Mouse (Mus musculus) mammary gland, adult 2 months (tissue): ENCODE data around the gene Tsfm. TPM values are rescaled to one million over a fixed set of nuclear protein-coding genes. Genes with fewer than 3 reads are reported as not detected.

Experiments
- polyA plus RNA-seq: library from polyadenylated mRNA; depleted of rRNA; stranded (reverse); fragments of >200 nt; gene quantifications from 2 replicates; pipeline ENCODE4 v1.2.3, GENCODE M21; 2012; ENCODE audit warnings: low replicate concordance; rRNA removed

Tsfm gene
- 25.4 and 47.4 TPM in 2 replicates for polyA plus RNA-seq

DNA sequence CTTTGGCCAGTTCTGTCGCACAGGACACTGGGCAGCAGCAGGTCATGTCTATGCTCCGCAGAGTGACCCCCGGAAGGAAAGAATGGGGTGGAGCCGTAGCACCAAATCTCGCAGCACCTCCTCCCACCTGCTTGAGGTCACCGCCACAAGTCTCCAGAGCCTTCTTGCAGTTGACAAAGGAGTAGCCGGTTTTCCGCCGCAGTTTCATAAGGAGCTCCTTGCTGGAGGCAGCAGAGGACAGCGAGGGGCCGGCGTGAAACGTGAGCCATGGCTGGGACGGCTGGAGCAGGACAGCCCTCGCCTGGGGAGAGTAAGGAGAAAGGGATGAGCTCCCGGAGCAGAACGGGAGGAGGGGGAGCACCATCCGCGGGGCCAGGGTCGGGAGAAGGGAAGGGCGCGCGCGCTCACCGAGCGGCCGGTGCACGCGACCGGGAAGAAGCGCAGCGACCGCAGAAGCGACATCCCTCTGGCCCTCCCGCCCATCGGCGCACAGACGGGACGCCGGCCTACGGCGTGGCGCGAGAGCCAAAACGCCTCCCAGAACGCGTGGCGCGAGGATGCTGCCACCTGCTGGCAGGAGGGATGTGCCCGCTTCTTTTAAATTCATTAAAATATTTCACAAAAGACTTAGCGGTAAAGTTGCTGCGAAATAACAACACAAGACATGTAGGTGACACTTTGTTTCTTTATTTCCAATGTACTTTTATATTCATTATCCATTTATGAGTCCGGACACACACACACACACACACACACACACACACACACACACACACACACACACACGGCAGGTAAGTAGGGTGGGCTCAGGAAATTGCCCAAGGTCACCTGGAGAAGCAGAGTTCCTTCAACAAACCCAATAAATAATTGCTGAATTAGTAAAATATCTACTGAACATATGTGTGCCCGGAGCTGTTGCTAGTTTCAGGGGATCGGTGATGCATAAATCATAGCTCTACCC lies at the start of gene Tsfm:
Gene Tsfm, minus strand, starts transcription at position 505 of the 961 bp plus-strand sequence.

DNA sequence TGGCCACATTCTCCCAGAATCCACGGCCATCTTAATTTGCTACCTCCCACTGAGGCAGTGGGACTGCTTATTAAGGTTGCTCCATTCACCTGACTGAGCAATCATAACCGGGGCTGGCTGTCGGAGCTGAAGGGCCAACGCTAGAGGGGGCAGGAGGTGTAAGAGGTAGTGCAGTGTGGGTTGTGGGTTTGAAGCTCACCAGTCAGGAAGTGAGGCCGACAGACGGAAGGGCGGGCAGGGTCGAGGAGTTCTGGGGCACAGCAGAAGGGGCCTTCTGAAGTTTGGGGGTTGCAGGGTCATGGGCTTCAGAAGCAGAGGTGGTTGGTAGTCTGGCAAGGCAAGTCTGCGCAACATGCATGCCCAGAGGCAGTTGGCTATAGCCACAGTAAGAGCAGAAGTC lies 44.4 kb upstream of the Tsfm start, which contains the start of gene Agap2:
Gene Agap2, plus strand, starts transcription at position 205 of the 400 bp plus-strand sequence.

DNA sequence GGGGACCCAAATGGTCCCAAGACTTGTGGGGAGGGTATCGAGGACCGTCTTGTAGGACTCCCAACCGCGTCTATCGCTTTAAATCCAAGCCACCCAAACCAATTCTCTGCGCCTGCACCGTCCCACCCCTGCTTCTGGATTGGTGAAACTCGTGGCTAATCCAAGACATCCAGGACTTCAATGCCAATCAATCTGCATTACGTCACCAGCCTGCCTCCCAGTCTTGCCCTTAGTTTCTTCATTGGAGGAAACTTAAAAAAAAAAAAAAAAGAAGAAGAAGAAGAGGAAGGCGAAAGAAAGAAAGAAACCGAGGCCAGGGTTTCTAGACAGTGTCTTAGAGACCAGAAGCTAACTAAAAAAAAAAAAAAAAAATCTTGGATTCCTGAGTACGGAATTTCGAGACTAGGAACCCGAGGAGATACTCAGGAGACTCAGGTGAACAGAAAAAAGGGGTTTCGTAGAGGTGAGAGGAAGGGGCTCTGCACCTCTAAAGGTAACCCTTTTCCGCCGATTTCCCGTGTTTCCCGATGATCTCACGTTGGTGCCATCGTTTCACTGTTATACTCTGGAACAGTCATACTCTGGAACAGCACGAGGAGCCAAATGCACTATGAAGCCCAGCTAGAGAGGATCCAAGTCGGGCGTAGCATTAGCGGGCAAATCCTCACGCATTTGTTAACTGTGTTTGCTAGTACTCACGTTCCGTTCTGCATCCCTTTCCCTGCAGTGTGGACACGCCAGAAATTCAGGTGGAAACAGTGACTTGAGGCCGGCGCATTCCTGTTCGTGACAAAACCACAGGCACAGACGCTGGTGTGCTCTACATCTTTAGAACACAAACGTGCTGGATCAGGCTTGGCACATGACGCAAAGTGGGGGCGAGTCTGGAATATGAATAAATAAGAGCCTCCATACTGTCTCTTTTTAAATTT lies 39.8 kb upstream of the Tsfm start, which contains the start of gene Tspan31:
Gene Tspan31, minus strand, starts transcription at position 75 of the 932 bp plus-strand sequence.

DNA sequence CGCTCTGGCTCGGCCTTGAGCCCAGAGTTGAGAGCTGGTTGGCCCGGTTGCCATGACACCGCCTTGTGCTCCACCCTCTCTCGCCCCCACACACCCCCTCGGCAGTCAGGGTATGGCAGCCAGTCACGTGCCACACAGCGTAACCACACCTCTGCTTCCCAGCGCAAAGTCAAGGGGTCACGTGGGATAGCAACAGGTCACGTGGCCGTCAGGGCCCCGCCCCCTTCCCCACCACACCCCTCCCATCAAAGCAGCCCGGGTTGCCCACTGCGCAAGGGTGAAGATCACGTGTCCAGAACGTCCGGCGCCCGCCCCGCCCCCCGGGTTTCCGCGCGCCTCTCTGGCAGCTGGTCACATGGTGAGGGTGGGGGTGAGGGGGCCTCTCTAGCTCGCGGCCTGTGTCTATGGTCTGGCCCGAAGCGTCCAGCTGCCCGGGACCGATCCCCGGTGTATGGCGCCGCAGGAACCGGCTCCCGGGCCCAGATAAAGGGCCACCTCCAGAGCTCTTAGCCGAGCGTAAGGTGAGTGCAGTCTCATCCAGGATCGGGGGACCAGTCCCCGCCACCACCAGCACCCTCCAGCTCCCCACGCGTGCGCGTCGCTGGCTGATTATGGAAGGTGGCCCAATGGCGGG lies 32.7 kb upstream of the Tsfm start, which contains the start of gene Cdk4:
Gene Cdk4, plus strand, starts transcription at position 296 of the 634 bp plus-strand sequence.

DNA sequence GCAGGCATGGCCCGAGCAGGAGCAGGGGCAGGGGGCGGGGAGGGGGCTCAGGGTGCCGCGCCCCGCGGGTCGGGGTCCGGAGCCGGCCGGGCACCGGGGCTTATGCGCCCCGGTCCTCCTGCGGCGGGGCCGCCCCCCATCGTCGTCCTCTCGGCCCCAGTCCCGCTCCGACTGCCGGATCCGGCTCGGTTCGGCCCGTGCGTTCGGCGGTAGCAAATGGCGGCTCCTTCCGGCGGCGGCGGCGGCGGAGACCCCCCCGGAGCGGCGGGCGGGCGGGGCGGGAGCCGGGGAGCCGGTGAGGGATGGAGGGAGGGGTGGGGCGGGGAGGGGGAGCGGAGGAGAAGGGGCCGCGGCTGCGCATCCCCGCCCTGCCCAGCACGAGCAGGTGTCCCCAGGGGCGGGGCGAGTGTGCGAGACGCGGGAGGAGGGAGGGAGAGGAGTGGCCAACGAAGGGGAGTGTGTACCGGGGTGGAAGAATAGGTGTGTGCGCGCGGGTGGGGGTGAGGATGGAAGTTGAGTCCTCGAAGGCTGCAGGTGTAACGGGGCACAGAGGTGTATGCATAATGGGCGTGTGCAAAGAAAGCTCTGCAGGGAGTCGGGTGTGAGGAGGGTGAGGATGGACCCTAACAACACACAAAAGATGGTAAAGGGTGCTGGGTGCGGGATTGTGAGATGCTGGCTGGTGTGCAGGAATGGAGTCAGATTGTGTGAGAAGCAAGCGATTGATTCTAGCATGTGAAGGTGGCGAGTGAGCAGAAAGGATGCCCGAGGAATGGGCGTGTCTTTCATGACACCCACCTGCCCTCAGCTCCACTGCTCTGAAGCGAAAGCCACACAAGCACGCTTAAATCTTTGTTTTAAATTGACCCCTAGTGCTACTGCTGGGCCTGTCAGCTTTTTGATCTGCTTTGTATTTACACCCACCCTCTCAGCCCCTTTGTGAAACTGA lies 29.6 kb upstream of the Tsfm start, which contains the start of gene March9:
Gene March9, minus strand, starts transcription at position 217 of the 949 bp plus-strand sequence.

DNA sequence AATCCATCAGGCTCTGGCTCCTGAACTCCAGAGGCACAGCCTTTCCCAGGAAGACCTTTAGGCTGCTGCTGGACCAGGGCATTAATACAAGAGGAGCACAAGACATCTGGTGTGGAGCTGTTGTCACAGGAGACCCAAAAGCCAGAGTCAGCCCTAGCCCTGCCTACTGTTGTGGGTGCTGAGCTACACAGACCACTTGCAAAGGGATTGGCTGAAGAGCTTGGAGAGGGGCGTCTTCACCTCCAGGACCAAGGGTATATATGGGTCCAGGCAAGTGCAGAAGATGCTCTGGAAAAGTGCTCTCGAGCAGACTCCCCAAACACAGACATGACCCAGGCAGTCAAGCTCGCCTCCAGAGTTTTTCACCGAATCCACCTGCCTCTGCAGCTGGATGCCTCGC lies 17.3 kb upstream of the Tsfm start, which contains the start of gene Cyp27b1:
Gene Cyp27b1, plus strand, starts transcription at position 297 of the 400 bp plus-strand sequence.

DNA sequence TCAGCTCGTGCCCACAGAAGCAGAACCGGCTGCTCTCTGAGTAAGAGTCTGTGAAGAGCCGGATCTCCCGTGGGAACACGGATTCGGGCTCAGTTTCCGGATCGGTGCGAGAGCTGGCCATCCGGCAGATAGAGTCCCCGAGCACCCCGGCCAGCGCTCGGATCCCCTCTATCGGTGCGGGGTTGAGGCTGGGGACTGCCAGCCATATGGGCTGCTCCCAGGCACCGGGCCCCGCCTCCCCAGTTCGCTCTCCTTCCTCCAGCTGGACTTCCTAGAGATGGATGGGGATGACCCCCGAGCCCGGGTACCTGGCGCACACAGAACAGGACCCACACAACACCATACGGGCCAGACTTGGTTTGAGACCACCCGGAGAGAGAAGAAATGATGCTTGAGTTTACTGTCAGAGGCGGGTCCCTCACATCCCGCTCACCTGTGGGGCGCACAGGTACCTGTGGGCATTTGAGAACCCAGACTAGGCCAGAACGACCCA lies 10.7 kb upstream of the Tsfm start, which contains the start of the genes Mettl1 and Eef1akmt3:
Gene Mettl1, plus strand, starts transcription at position 141 of the 493 bp plus-strand sequence.
Gene Eef1akmt3, minus strand, starts transcription at position 240 of the 493 bp plus-strand sequence.

DNA sequence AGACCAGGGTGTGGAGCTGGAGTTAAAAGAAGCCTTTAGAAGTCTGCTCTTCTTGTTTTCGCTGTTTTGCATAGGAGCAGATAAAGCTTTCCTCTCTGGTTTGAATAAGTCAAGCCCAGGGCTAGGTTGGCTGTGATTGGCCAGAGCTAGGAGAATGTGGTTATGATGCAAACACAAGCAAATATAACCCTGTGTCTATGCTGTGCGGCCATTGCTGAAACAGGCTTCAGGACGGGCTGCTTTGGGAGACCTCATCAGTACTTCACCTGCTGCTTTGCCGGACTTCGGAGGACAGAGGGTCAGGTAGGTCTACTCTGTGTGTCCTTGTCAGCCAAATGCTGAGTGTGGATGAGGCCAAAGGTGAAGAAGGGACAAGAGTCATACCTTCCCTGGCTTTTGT lies 30.1 kb downstream of the Tsfm start, which contains the start of gene Avil:
Gene Avil, plus strand, starts transcription at position 181 of the 400 bp plus-strand sequence.

DNA sequence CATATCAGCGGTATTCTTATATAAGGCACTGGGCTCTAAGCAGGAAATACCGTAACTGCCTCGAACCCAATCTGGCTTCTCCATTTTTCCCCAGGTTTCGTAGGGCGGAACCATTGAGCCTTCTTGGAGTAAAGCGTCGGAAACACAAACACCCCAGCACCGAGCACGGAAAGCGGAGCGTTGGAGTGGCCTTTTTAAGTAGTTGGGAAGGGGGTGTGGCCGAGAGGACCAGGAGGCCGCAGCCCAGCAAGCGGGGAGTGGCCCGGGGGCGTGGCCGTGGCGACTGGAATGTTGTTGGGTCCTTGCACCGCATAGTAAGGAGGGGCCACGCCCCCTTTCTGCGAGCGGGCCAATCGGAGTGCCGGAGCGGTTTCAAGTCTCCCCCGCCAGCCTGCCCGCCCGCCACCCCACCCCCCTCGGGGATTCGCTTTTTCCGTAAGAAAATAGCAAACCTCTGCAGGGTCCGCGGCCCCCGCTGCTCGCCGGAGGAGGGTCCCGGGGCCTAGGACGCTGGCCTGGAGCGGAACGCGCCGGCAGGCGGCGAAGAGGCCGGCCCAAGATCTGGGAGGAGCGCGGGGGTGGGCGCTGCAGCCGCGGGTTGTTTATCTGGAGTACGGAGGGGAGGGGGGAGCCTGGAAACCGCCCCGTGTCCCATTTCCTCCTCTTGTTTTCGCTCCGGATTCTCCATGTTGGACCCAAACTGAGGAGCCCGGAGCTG lies 52.2 kb downstream of the Tsfm start, which contains the start of gene Ctdsp2:
Gene Ctdsp2, plus strand, starts transcription at position 441 of the 718 bp plus-strand sequence.

Other genes with a start within 250 kb of the Tsfm start
- 6.3 and 7.4 TPM in 2 replicates for gene Atp23, start 129.5 kb downstream of the Tsfm start, polyA plus RNA-seq
- 152 and 174 TPM in 2 replicates for gene Ctdsp2, start 52.1 kb downstream of the Tsfm start, polyA plus RNA-seq
- gene Avil, start 30.1 kb downstream of the Tsfm start, polyA plus RNA-seq = 0.10 and 0.26 TPM in 2 replicates
- gene Mettl1, start 10.6 kb upstream of the Tsfm start, polyA plus RNA-seq = 18.1 and 27.7 TPM in 2 replicates
- 0.40 and 0.49 TPM in 2 replicates for gene Eef1akmt3, start 10.7 kb upstream of the Tsfm start, polyA plus RNA-seq
- gene Cyp27b1, start 17.4 kb upstream of the Tsfm start, polyA plus RNA-seq = 0.26 and 0.52 TPM in 2 replicates
- 3.9 and 7.0 TPM in 2 replicates for gene March9, start 29.3 kb upstream of the Tsfm start, polyA plus RNA-seq
- 136 and 190 TPM in 2 replicates for gene Cdk4, start 32.7 kb upstream of the Tsfm start, polyA plus RNA-seq
- 52.9 and 96.6 TPM in 2 replicates for gene Tspan31, start 39.4 kb upstream of the Tsfm start, polyA plus RNA-seq
- gene Agap2, start 44.4 kb upstream of the Tsfm start, polyA plus RNA-seq = 12.7 and 45.6 TPM in 2 replicates
- gene Os9, start 90.3 kb upstream of the Tsfm start, polyA plus RNA-seq = 69.6 and 79.2 TPM in 2 replicates
- 109 and 214 TPM in 2 replicates for gene B4galnt1, start 134.4 kb upstream of the Tsfm start, polyA plus RNA-seq
- 2.9 and 13.3 TPM in 2 replicates for gene Slc26a10, start 149.8 kb upstream of the Tsfm start, polyA plus RNA-seq
- 32.2 and 35.6 TPM in 2 replicates for gene Arhgef25, start 159.2 kb upstream of the Tsfm start, polyA plus RNA-seq
- gene Dtx3, start 164.9 kb upstream of the Tsfm start, polyA plus RNA-seq = 184 and 195 TPM in 2 replicates
- gene Pip4k2c, start 180.7 kb upstream of the Tsfm start, polyA plus RNA-seq = 29.6 and 40.7 TPM in 2 replicates
- gene Kif5a, start 232.5 kb upstream of the Tsfm start, polyA plus RNA-seq = 5.8 and 6.1 TPM in 2 replicates
- 170 and 215 TPM in 2 replicates for gene Dctn2, start 235.5 kb upstream of the Tsfm start, polyA plus RNA-seq